11 mouse cellular contexts compared by ENCODE assay signal in the genomic region with DNA sequence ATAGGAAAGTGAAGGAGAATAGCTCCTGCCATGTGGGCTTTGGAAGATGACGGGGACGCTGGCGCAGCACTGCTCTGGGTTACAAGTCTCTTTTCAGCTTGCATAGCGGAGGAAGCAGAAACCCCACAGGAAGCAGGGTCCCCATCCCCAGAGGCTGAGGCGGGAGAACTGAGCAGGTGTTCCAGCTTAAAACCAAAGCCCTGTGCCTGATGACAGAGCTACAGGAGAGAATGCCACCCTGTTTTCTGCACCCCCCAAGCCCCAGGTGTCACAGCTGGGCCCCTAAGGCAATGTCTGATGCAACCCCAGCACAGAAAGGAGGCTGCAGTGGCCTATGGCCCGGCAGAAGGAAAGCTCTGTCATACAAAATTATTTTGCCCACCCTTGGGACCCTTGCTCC. TPM values are rescaled to one million over a fixed set of nuclear protein-coding genes. Genes with fewer than 3 reads are reported as not detected.
DNase-seq lines count a peak whose midpoint lies in the region; ATAC-seq and TF ChIP-seq lines count a peak whose summit lies in the region.
"Had no signal": no experiment of that assay in that cellular context is flagged by ENCODE, and none has a peak within 500 bp of the region (broad histone marks: within the 10 kb centered on the region; RNA-seq: fewer than 3 reads in every experiment).

No protein-coding gene starts in this region.

- H3K9ac ChIP-seq in midbrain, embryonic 11.5 days (ENCODE audit: low read length), result no peak overlapping the region
- H3K9ac ChIP-seq in midbrain, postnatal 0 days (replicated peaks; ENCODE audit: low read length, poor library complexity, severe bottlenecking), result no peak overlapping the region
- no peak overlapping the region for H3K9ac ChIP-seq in forebrain, postnatal 0 days

- no peak overlapping the region for H3K4me2 ChIP-seq in midbrain, embryonic 11.5 days
- no peak overlapping the region for H3K4me2 ChIP-seq in midbrain, postnatal 0 days (ENCODE audit: low read depth, low read length, poor library complexity, severe bottlenecking)
- H3K4me2 ChIP-seq in forebrain, postnatal 0 days (ENCODE audit: low read depth), result no peak overlapping the region

- peak; percentile 16; the same call in 1 of the 2 replicates for ATAC-seq in midbrain, embryonic 11.5 days (ENCODE audit: low FRiP score)
- no peak for ATAC-seq in midbrain, postnatal 0 days (ENCODE audit: low FRiP score)
- ATAC-seq in forebrain, postnatal 0 days, result peak; percentile 8; the same call in 1 of the 2 replicates
- ATAC-seq: lung, postnatal 0 days had no signal

- H3K36me3 ChIP-seq in midbrain, embryonic 11.5 days (ENCODE audit: control insufficient read depth, insufficient read depth, low read length), result no peaks in the 10 kb centered on the region
- no peaks in the 10 kb centered on the region for H3K36me3 ChIP-seq in midbrain, postnatal 0 days (ENCODE audit: insufficient read depth, low read length)
- H3K36me3 ChIP-seq in forebrain, postnatal 0 days (ENCODE audit: insufficient read depth), result no peaks in the 10 kb centered on the region

- TF ChIP-seq CTCF in midbrain, postnatal 0 days (IDR thresholded peaks at IDR 0.05), result no peak
- TF ChIP-seq CTCF in forebrain, postnatal 0 days (IDR thresholded peaks at IDR 0.05; ENCODE audit: low read depth), result no peak

- H3K4me1 ChIP-seq in midbrain, embryonic 11.5 days (ENCODE audit: control insufficient read depth, insufficient read depth, low read length), result no peaks in the 10 kb centered on the region
- no peaks in the 10 kb centered on the region for H3K4me1 ChIP-seq in midbrain, postnatal 0 days (ENCODE audit: insufficient read depth, low read length)
- no peaks in the 10 kb centered on the region for H3K4me1 ChIP-seq in forebrain, postnatal 0 days (ENCODE audit: insufficient read depth)

- no peaks in the 10 kb centered on the region for H3K27me3 ChIP-seq in midbrain, embryonic 11.5 days (ENCODE audit: control insufficient read depth, insufficient read depth, low read length)
- H3K27me3 ChIP-seq in midbrain, postnatal 0 days (ENCODE audit: insufficient read depth, low read length), result no peaks in the 10 kb centered on the region
- H3K27me3 ChIP-seq in forebrain, postnatal 0 days (ENCODE audit: insufficient read depth, low read length), result no peaks in the 10 kb centered on the region

- WGBS in midbrain, embryonic 11.5 days, result 45% methylated on average over 6 of the region's 6 CpGs
- 45% methylated on average over 6 of the region's 6 CpGs for WGBS in midbrain, postnatal 0 days
- 40% methylated on average over 6 of the region's 6 CpGs for WGBS in forebrain, postnatal 0 days

- no peak overlapping the region for H3K4me3 ChIP-seq in midbrain, embryonic 11.5 days (ENCODE audit: low read depth, low read length)
- no peak overlapping the region for H3K4me3 ChIP-seq in midbrain, postnatal 0 days (ENCODE audit: low read depth, low read length)
- no peak overlapping the region for H3K4me3 ChIP-seq in forebrain, postnatal 0 days (ENCODE audit: low read depth, low read length)

- no peak overlapping the region for H3K27ac ChIP-seq in midbrain, embryonic 11.5 days (ENCODE audit: low read depth, low read length)
- H3K27ac ChIP-seq in midbrain, postnatal 0 days (ENCODE audit: low read depth, low read length), result no peak overlapping the region
- H3K27ac ChIP-seq in forebrain, postnatal 0 days (ENCODE audit: low read depth, low read length), result no peak overlapping the region

- peak; percentile 28 for DNase-seq in gastrocnemius, postnatal 25 days
- no peak for DNase-seq in gastrocnemius, postnatal 10 days
- no peak for DNase-seq in midbrain, embryonic 11.5 days (ENCODE audit: low spot score, missing footprints)
- no peak for DNase-seq in midbrain, postnatal 0 days (ENCODE audit: low spot score)
- no peak for DNase-seq in forebrain, postnatal 0 days
- DNase-seq in thymus, postnatal 0 days (ENCODE audit: low spot score), result peak; percentile 94
- no peak for DNase-seq in right cerebral cortex, postnatal 25 days
- no peak for DNase-seq in frontal cortex, postnatal 36 days (ENCODE audit: low spot score in 2 of 2)
- DNase-seq: adrenal gland, postnatal 10 days had no signal

- H3K9me3 ChIP-seq in midbrain, embryonic 11.5 days (ENCODE audit: control insufficient read depth, low read length), result no peaks in the 10 kb centered on the region
- H3K9me3 ChIP-seq in midbrain, postnatal 0 days (ENCODE audit: low read length), result no peaks in the 10 kb centered on the region
- H3K9me3 ChIP-seq in forebrain, postnatal 0 days (ENCODE audit: low read length), result no peaks in the 10 kb centered on the region

RNA-seq across cellular contexts. Expression of gene Ttll10, which starts 11.1 kb away (rescaled TPM):
- total RNA-seq in gastrocnemius, postnatal 25 days (2021), result not detected
- not detected for total RNA-seq in gastrocnemius, postnatal 10 days (2021)
- 0.15 TPM in 1 of 2 replicates, not detected in the other for polyA plus RNA-seq in midbrain, embryonic 11.5 days (2014; fragmentation: Nextera tagmentation; extraction: Ambion mirVana)
- 1.9 TPM in 1 of 2 replicates, not detected in the other for total RNA-seq in midbrain, postnatal 0 days (2014; rRNA removed)
- not detected in 2 replicates for polyA plus RNA-seq in midbrain, postnatal 0 days (2015; fragmentation: Nextera tagmentation; extraction: Ambion mirVana)
- total RNA-seq in forebrain, postnatal 0 days (2014; rRNA removed), result not detected in 2 replicates
- 0.06 TPM in 1 of 2 replicates, not detected in the other for polyA plus RNA-seq in forebrain, postnatal 0 days (2015; fragmentation: Nextera tagmentation; extraction: Ambion mirVana)
- polyA plus RNA-seq in thymus, postnatal 0 days (2015; fragmentation: Nextera tagmentation; extraction: Ambion mirVana), result 0.27 and 0.35 TPM in 2 replicates
- total RNA-seq: gastrocnemius, postnatal 4 days had no signal

RNA-seq across cellular contexts. Expression of gene 9430015G10Rik, which starts 39.5 kb away (rescaled TPM):
- total RNA-seq in gastrocnemius, postnatal 25 days (2021), result 1 to 10 TPM; 2.2 to 4.3 TPM
- 1 to 10 TPM; 3.0 to 5.8 TPM for total RNA-seq in gastrocnemius, postnatal 10 days (2021)
- polyA plus RNA-seq in midbrain, embryonic 11.5 days (2014; fragmentation: Nextera tagmentation; extraction: Ambion mirVana), result 49.5 and 55.7 TPM in 2 replicates
- total RNA-seq in midbrain, postnatal 0 days (2014; rRNA removed), result 28.1 and 31.1 TPM in 2 replicates
- 22.1 and 25.2 TPM in 2 replicates for polyA plus RNA-seq in midbrain, postnatal 0 days (2015; fragmentation: Nextera tagmentation; extraction: Ambion mirVana)
- total RNA-seq in forebrain, postnatal 0 days (2014; rRNA removed), result 22.8 and 28.3 TPM in 2 replicates
- 18.3 and 22.3 TPM in 2 replicates for polyA plus RNA-seq in forebrain, postnatal 0 days (2015; fragmentation: Nextera tagmentation; extraction: Ambion mirVana)
- 16.3 and 17.5 TPM in 2 replicates for polyA plus RNA-seq in thymus, postnatal 0 days (2015; fragmentation: Nextera tagmentation; extraction: Ambion mirVana)

RNA-seq across cellular contexts. Expression of gene Tnfrsf18, which starts 44.3 kb away (rescaled TPM):
- not detected for total RNA-seq in gastrocnemius, postnatal 25 days (2021)
- total RNA-seq in gastrocnemius, postnatal 10 days (2021), result under 1 TPM in 1 of 2 experiments, not detected in 1; 0.36 TPM
- 0.58 and 0.87 TPM in 2 replicates for polyA plus RNA-seq in midbrain, embryonic 11.5 days (2014; fragmentation: Nextera tagmentation; extraction: Ambion mirVana)
- total RNA-seq in midbrain, postnatal 0 days (2014; rRNA removed), result not detected in 2 replicates
- polyA plus RNA-seq in midbrain, postnatal 0 days (2015; fragmentation: Nextera tagmentation; extraction: Ambion mirVana), result 1.5 and 2.2 TPM in 2 replicates
- 1.5 TPM in 1 of 2 replicates, not detected in the other for total RNA-seq in forebrain, postnatal 0 days (2014; rRNA removed)
- 0.67 and 1.2 TPM in 2 replicates for polyA plus RNA-seq in forebrain, postnatal 0 days (2015; fragmentation: Nextera tagmentation; extraction: Ambion mirVana)
- 13.9 and 14.8 TPM in 2 replicates for polyA plus RNA-seq in thymus, postnatal 0 days (2015; fragmentation: Nextera tagmentation; extraction: Ambion mirVana)

RNA-seq across cellular contexts. Expression of gene Tnfrsf4, which starts 56.6 kb away (rescaled TPM):
- total RNA-seq in gastrocnemius, postnatal 25 days (2021), result under 1 TPM; 0.51 to 0.80 TPM
- total RNA-seq in gastrocnemius, postnatal 10 days (2021), result under 1 TPM; 0.31 to 0.93 TPM
- polyA plus RNA-seq in midbrain, embryonic 11.5 days (2014; fragmentation: Nextera tagmentation; extraction: Ambion mirVana), result 0.41 and 1.1 TPM in 2 replicates
- total RNA-seq in midbrain, postnatal 0 days (2014; rRNA removed), result 0.66 and 1.4 TPM in 2 replicates
- 0.54 and 0.78 TPM in 2 replicates for polyA plus RNA-seq in midbrain, postnatal 0 days (2015; fragmentation: Nextera tagmentation; extraction: Ambion mirVana)
- 0.48 and 1.3 TPM in 2 replicates for total RNA-seq in forebrain, postnatal 0 days (2014; rRNA removed)
- 0.40 and 0.49 TPM in 2 replicates for polyA plus RNA-seq in forebrain, postnatal 0 days (2015; fragmentation: Nextera tagmentation; extraction: Ambion mirVana)
- polyA plus RNA-seq in thymus, postnatal 0 days (2015; fragmentation: Nextera tagmentation; extraction: Ambion mirVana), result 7.9 and 9.5 TPM in 2 replicates

Comparison
In these comparisons a context has a peak if more than half of its experiments do, and no peak if none do; other contexts are left out.
1. DNase-seq: peak in gastrocnemius, postnatal 25 days (single experiment) and thymus, postnatal 0 days (single experiment); none in gastrocnemius, postnatal 10 days (single experiment), midbrain, embryonic 11.5 days (single experiment), midbrain, postnatal 0 days (single experiment), forebrain, postnatal 0 days (single experiment), right cerebral cortex, postnatal 25 days (single experiment) and frontal cortex, postnatal 36 days (0 of 2).